Mouse (Mus musculus): ENCODE data around the gene Abcd3.
A peak's percentile ranks its signal among the peaks of the same experiment; 100 is the strongest.

DNA sequence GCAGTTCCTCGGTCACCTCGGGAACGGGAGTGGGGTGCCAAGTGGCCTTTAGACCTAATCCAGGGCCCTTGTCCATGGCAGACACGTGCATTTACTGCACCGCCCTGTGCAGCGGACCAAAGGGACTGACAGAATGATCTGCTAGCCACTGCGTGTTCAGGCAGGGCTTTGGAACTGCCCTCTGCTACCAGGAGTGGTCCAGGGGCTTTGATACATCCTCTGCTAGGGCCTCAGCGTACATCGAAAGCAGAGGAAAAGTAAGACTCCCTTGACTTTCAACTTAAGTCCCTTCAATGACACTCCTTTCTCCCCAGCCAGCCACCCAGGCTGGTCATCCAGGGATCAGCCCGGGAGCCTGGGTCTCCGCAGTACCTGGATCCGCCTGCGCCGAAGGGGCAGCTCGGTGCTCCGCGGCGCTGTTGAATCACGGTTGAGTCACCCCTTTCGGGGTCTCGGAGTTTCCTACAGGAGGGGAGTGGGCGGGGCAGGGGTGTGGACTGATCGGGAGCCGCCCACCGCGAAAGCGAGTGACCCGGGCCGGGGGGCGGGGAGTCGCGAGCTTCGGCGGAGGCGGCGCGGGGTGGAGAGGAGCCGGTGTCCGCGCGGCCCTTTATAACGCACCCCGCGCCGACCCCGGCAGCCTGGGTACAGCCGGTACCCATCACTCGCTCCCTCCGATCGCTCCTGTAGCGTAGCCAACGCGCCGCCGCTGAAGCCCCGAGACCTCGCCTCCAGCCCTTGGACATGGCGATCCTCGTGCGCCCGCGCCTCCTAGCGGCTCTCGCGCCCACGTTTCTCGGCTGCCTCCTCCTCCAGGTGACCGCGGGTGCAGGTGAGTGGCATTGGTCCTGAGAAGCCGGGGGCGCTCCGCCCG lies 91.9 kb downstream of the Abcd3 start, which contains the start of gene F3:
- peak; percentile 40; the same call in 1 of the 2 replicates for TF ChIP-seq POLR2A (IDR thresholded peaks at IDR 0.05; ENCODE audit: insufficient read depth, low read depth, low read length)
- TF ChIP-seq CTCF (IDR thresholded peaks at IDR 0.05; ENCODE audit: insufficient read depth, low read depth, low read length): peak; percentile 61

Measured in olfactory bulb, adult 2 months (tissue).